Mouse (Mus musculus) hindbrain, embryonic 14.5 days (tissue): ENCODE measurements at regions not wholly inside any gene's neighbourhood (a gene's known extent, or its start where the extent isn't known, plus 50 kb on each side); places are given as distances from the start of the nearest gene placed in this dataset.

Source experiments
- ATAC-seq: fragments of 200-750 bp; cut with Nextera tagmentation; 2 replicates; pipeline ENCODE4 v1.8.0; 2017; ENCODE audit warnings: moderate number of reproducible peaks, mild to moderate bottlenecking, moderate TSS enrichment, moderate library complexity; ENCODE audit not compliant: low FRiP score
- DNase-seq: peaks from one replicate; pipeline ENCODE4 v3.0.0-alpha.2; 2015; ENCODE audit warnings: low spot score
- H3K27ac ChIP-seq: fragments of 300-500 bp; sonication (generic); 2 replicates; pipeline ENCODE4 v1.5.1; 2014; ENCODE audit warnings: mild to moderate bottlenecking, moderate library complexity
- H3K27me3 ChIP-seq: fragments of 300-500 bp; sonication (generic); 2 replicates; pipeline ENCODE4 v1.6.1; 2014; ENCODE audit warnings: mild to moderate bottlenecking, low read length, mixed read lengths; ENCODE audit not compliant: control insufficient read depth, insufficient read depth
- H3K36me3 ChIP-seq: fragments of 300-500 bp; sonication (generic); replicated peaks from 2 replicates; pipeline ENCODE4 v1.6.1; 2014; ENCODE audit not compliant: control insufficient read depth, insufficient read depth
- H3K4me1 ChIP-seq: fragments of 300-500 bp; sonication (generic); replicated peaks from 2 replicates; pipeline ENCODE4 v1.6.1; 2014; ENCODE audit warnings: antibody characterized with exemption, low read length, mixed read lengths; ENCODE audit not compliant: control insufficient read depth, insufficient read depth
- H3K4me2 ChIP-seq: fragments of 300-500 bp; sonication (generic); replicated peaks from 2 replicates; pipeline ENCODE4 v1.6.1; 2014; ENCODE audit warnings: mild to moderate bottlenecking, moderate library complexity
- H3K4me3 ChIP-seq: fragments of 300-500 bp; sonication (generic); replicated peaks from 2 replicates; pipeline ENCODE4 v1.5.1; 2014; ENCODE audit warnings: mild to moderate bottlenecking, low read length
- H3K9ac ChIP-seq: fragments of 300-500 bp; sonication (generic); 2 replicates; pipeline ENCODE4 v1.6.1; 2014
- H3K9me3 ChIP-seq: fragments of 300-500 bp; sonication (generic); 2 replicates; pipeline ENCODE4 v1.6.1; 2016; ENCODE audit warnings: low read length; ENCODE audit not compliant: control insufficient read depth
- WGBS: fragments of 180-500 bp; shearing (Covaris S2); extraction: QIAGEN DNeasy Blood & Tissue Kit; methylation state at CpG from one replicate; pipeline ENCODE4 v1.1.7; 2014; 5-methylcytosine and 5-hydroxymethylcytosine counted together

DNA sequence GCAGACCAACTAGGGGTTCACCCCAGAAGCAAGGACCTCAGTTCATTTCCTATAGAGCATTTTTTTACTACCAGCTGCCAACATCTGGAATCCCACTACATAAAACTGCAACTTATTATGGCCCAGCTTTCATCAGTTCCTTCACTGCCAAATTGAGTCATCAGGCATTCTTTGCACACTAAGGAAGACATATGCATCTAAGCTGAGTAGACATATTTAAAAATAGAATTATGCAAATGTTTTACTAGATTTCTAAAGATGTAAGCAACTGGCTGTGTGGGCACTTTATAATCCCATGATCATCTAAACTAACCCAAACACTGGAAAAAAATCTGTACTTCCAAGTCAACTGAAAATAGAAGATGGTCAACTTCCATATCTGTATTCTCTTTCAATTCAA, 415.9 kb upstream of the Rarb start:
- Histone ChIP-seq H3K4me2 (no peak overlapping the region), H3K27me3 (no peaks in the 10 kb centered on the region), H3K36me3 (no peaks in the 10 kb centered on the region), H3K9ac (no peak overlapping the region), H3K27ac (no peak overlapping the region), H3K4me1 (no peaks in the 10 kb centered on the region), H3K4me3 (no peak overlapping the region), H3K9me3 (no peaks in the 10 kb centered on the region)
- ATAC-seq, result no peak
- no peak for DNase-seq

DNA sequence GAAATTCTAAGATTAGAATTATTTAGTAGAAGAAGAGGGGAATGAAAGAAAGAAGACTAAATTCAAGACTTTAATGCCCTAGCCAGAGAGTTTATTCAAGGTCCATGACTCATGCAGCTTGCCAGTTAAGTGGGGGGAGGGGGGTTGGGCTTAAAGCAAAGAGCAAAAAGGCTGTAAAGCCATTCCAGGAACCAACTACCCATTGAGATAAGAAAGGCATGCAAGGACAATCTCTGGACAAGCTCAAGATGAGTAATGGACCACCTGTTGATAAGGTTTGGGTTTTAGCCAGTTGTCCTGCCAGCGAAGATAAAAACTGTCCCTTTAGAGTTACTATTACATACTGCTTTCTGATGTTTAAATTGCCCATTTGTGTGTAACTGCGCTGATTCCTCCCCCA, 392.5 kb upstream of the Rarb start:
- no peak overlapping the region for H3K9ac ChIP-seq
- H3K9me3 ChIP-seq, result no peaks in the 10 kb centered on the region
- DNase-seq (no peak), ATAC-seq (no peak)
- H3K4me3 ChIP-seq, result no peak overlapping the region
- H3K36me3 ChIP-seq, result no peaks in the 10 kb centered on the region
- no peak overlapping the region for H3K4me2 ChIP-seq
- no peaks in the 10 kb centered on the region for H3K4me1 ChIP-seq
- 95% methylated on average over 2 of the region's 2 CpGs for WGBS
- no peak overlapping the region for H3K27ac ChIP-seq
- H3K27me3 ChIP-seq, result no peaks in the 10 kb centered on the region

DNA sequence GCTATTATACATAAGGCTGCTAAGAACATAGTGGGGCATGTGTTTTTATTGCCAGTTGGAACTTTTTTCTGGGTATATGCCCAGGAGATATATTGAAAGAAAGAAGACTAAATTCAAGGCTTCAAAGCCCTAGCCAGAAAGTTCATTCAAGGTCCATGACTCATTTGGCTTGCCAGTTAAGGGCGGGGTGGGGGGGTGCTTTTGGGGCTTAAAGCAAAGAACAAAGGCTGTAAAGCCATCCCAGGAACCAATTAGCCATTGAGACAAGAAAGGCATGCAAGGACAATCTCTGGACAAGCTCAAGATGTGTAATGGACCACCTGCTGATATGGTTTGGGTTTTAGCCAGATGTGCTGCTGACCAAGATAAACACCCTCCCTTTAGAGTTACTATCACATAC, 386.7 kb upstream of the Rarb start:
- H3K36me3 ChIP-seq, result no peaks in the 10 kb centered on the region
- 93% methylated on average over 1 of the region's 1 CpGs for WGBS
- no peaks in the 10 kb centered on the region for H3K27me3 ChIP-seq
- 0 out of 2 replicates have a peak, but pooled peaks cover 6% of the 10 kb centered on the region for H3K9me3 ChIP-seq
- no peak overlapping the region for H3K27ac ChIP-seq
- ATAC-seq (no peak), DNase-seq (no peak)
- no peak overlapping the region for H3K9ac ChIP-seq
- no peak overlapping the region for H3K4me2 ChIP-seq
- H3K4me3 ChIP-seq, result no peak overlapping the region
- H3K4me1 ChIP-seq, result no peaks in the 10 kb centered on the region

DNA sequence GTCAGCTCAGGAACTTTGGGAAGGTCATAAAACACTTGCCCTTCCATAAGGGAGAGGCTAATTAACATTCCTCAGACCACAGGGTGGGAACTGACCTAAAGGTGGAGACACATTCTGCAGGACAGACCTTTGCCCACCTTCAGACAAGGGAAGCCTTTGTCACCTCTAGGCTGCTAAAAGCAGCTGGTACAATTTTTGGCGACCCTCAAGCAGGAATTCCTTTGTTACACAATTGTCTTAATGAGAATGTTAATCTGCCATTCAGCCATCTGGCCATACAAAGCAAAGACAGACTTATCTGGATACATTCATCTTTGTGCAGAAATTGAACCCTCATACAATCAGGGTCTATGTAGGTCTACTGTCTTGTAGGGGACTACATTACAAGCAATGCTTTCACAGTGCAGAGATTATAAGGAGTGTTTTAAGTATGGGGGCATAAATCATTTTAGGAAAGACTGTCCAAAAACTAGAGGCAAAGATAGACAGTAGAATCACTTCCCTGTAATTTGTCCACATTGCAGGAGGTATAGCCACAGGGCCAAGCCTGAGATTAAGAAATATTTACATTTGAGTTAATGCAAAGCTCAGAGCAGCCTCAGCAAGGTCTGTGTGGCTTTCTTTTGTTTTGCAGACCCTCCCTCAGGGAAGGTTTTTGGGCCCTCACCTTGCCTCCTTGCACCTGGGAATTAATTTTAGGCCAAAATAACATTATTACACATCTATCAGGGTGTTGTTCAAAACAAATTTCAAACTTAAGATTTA, 384.5 kb upstream of the Rarb start:
- H3K9ac ChIP-seq, result no peak overlapping the region
- H3K36me3 ChIP-seq, result no peaks in the 10 kb centered on the region
- 0 out of 2 replicates have a peak, but pooled peaks cover 6% of the 10 kb centered on the region for H3K9me3 ChIP-seq
- ATAC-seq (no peak), DNase-seq (no peak)
- no peaks in the 10 kb centered on the region for H3K27me3 ChIP-seq
- WGBS, result 63% methylated on average over 1 of the region's 1 CpGs
- H3K27ac ChIP-seq, result no peak overlapping the region
- H3K4me3 ChIP-seq, result no peak overlapping the region
- H3K4me2 ChIP-seq, result no peak overlapping the region
- H3K4me1 ChIP-seq, result no peaks in the 10 kb centered on the region

GRCm38 (mm10) chr14:17192953-17193352, 374.0 kb upstream of the Rarb start:
- H3K4me2 ChIP-seq, result no peak overlapping the region
- H3K27me3 ChIP-seq, result no peaks in the 10 kb centered on the region
- H3K9ac ChIP-seq, result no peak overlapping the region
- H3K27ac ChIP-seq, result no peak overlapping the region
- WGBS, result 75% methylated on average over 2 of the region's 2 CpGs
- no peak for ATAC-seq
- H3K4me3 ChIP-seq, result no peak overlapping the region
- H3K4me1 ChIP-seq, result no peaks in the 10 kb centered on the region
- no peaks in the 10 kb centered on the region for H3K9me3 ChIP-seq
- no peaks in the 10 kb centered on the region for H3K36me3 ChIP-seq
- no peak for DNase-seq

GRCm38 (mm10) chr14:17173218-17173617, 354.3 kb upstream of the Rarb start:
- H3K9me3 ChIP-seq, result no peaks in the 10 kb centered on the region
- DNase-seq (no peak), ATAC-seq (peak; percentile 14; the same call in 1 of the 2 replicates)
- no peaks in the 10 kb centered on the region for H3K36me3 ChIP-seq
- H3K4me2 ChIP-seq, result peak overlapping the region; percentile 79
- 36% methylated on average over 7 of the region's 7 CpGs for WGBS
- peak overlapping the region; percentile 55 for H3K4me3 ChIP-seq
- H3K27me3 ChIP-seq, result peaks cover 7% of the 10 kb centered on the region; the same call in 1 of the 2 replicates
- H3K4me1 ChIP-seq, result peaks cover 13% of the 10 kb centered on the region; the same call in 1 of the 2 replicates
- no peak overlapping the region for H3K27ac ChIP-seq
- H3K9ac ChIP-seq, result no peak overlapping the region

GRCm38 (mm10) chr14:17172330-17173110, 353.6 kb upstream of the Rarb start:
- DNase-seq, result peak; percentile 68
- Histone ChIP-seq H3K9ac (peak overlapping the region; percentile 59), H3K4me1 (peaks cover 13% of the 10 kb centered on the region; the same call in 1 of the 2 replicates), H3K36me3 (no peaks in the 10 kb centered on the region), H3K27ac (no peak overlapping the region), H3K4me2 (peak overlapping the region; percentile 79), H3K9me3 (no peaks in the 10 kb centered on the region), H3K27me3 (peaks cover 7% of the 10 kb centered on the region; the same call in 1 of the 2 replicates), H3K4me3 (peak overlapping the region; percentile 55)
- ATAC-seq, result peak; percentile 95
- 2% methylated on average over 35 of the region's 35 CpGs for WGBS

DNA sequence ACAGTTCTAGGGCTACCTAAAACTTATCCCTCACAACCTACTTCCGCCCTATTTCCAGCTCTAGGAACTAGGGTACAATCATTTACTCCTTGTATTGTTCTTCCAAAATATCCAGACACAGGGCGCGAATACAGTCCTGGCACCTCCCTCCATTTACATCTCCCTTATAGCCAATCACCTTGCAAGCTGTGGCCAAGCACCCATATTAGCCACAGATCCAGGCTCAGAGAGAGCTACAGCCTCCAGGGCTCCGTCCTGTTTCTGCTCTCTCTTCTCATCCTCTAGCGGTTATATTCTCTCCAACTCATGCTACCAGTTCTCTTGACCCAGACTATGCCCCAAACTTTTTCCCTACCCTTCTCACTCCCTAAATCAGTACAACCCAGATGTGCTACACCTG, 352.9 kb upstream of the Rarb start:
- H3K4me3 ChIP-seq, result peak overlapping the region; percentile 55
- peaks cover 13% of the 10 kb centered on the region; the same call in 1 of the 2 replicates for H3K4me1 ChIP-seq
- H3K36me3 ChIP-seq, result no peaks in the 10 kb centered on the region
- peak overlapping the region; percentile 79 for H3K4me2 ChIP-seq
- H3K9ac ChIP-seq, result peak overlapping the region; percentile 59
- ATAC-seq, result peak; percentile 16; the same call in 1 of the 2 replicates
- H3K27ac ChIP-seq, result no peak overlapping the region
- H3K9me3 ChIP-seq, result no peaks in the 10 kb centered on the region
- peaks cover 7% of the 10 kb centered on the region; the same call in 1 of the 2 replicates for H3K27me3 ChIP-seq
- no peak for DNase-seq
- WGBS, result 40% methylated on average over 5 of the region's 5 CpGs

- Histone ChIP-seq H3K9ac (no peak overlapping the region), H3K4me2 (no peak overlapping the region), H3K36me3 (no peaks in the 10 kb centered on the region), H3K27me3 (no peaks in the 10 kb centered on the region), H3K4me3 (no peak overlapping the region), H3K4me1 (no peaks in the 10 kb centered on the region), H3K27ac (no peak overlapping the region), H3K9me3 (no peaks in the 10 kb centered on the region)
- DNase-seq, result no peak
- ATAC-seq, result no peak
- WGBS, result 88% methylated on average over 4 of the region's 4 CpGs
Measured at GRCm38 (mm10) chr14:17158324-17158723, 339.4 kb upstream of the Rarb start.
